Mouse (Mus musculus): ENCODE results near the gene Bcan.

GRCm38 (mm10) chr3:87996401-87996800 lies 3.6 kb downstream of the Bcan start:
- TF ChIP-seq EP300 (IDR thresholded peaks at IDR 0.05; ENCODE audit: low read length) (no peak), UBTF (IDR thresholded peaks at IDR 0.05; ENCODE audit: low read depth, low read length) (no peak)
